Mouse (Mus musculus): ENCODE results near the gene Iffo1. TPM values are rescaled to one million over a fixed set of nuclear protein-coding genes. Genes with fewer than 3 reads are reported as not detected.
"Not testable (repeated sequence)": the region's sequence is repeated elsewhere in the genome, so short reads cannot be mapped to it uniquely, and the experiment has no call there.

The Iffo1 gene
- total RNA-seq, 2 experiments from 2014 or later, result 49.7 to 50.7 TPM

DNA sequence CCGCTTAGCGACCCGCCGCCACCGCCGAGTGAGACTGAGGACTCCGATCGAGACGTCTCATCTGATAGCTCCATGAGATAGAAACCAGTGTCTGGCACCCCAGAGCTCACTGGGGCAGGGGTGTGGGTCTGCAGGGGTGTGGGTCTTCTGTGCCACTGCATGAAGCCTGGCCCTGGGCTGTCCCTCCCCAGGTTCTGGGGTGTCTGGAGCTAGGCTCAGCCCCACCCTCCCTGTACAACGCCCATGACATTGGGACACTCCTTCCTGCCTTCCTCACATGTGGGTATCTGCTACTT lies 15.5 kb downstream of the Iffo1 start:
- peak in 1 of 2 experiments; percentile 26 for DNase-seq (ENCODE audit: low spot score in 2 of 2)

DNA sequence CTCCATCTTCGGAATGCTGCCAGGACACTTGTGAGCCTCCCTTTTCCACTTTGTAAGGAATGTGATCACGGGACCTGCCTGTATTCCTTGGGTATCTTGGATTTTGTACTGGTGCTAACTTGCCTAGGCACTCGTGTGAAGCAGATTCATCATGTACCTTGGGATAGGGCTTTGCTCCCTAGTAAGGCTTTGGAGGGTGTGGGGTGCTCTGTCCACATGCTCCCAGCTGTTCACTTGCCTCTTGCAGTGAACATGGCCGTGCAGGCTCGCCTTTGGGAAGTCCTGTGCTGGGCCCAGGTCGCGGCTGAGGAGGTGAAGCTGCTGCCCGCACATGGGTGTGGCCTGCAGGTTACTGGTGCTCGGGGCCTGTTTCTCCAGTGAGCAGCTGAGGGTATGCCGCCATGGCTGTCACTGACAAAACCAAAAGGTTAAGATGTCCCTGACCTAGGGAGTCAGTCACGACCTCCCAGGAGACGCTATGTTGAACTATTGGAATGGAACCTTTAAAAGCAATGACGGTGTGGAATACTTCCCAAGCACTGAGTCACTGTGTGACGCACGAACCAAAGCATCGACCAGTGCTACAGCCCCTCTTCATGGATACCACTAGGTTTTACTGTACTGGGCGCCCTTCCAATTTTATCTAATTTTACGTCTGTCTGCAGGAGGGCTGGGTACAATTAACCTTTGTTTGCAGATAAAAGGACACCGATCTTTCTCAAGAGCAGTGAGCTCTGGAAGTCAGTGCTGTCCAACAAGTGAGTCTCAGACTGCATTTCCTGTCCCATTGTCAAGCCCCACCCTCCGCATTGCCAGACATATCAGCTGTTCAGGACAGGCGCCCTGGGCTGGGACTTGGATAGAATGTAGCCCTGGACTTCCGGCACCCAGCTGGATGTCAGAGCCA lies 16.1 kb downstream of the Iffo1 start:
- DNase-seq (ENCODE audit: low spot score in 2 of 2), result peak; percentile 46 to 58

DNA sequence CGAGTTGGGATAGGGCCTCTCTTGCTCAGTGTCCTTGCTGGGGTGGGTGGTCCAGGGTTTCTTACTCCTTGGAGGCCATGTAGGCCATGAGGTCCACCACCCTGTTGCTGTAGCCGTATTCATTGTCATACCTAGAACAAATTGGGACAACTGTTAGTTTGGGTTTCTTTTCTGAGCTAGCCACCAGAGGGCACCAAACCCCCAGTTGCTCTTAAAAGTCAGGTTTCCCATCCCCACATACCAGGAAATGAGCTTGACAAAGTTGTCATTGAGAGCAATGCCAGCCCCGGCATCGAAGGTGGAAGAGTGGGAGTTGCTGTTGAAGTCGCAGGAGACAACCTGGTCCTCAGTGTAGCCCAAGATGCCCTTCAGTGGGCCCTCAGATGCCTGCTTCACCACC lies 16.9 kb downstream of the Iffo1 start:
- peak; percentile 84 for DNase-seq (ENCODE audit: low spot score in 2 of 2)

DNA sequence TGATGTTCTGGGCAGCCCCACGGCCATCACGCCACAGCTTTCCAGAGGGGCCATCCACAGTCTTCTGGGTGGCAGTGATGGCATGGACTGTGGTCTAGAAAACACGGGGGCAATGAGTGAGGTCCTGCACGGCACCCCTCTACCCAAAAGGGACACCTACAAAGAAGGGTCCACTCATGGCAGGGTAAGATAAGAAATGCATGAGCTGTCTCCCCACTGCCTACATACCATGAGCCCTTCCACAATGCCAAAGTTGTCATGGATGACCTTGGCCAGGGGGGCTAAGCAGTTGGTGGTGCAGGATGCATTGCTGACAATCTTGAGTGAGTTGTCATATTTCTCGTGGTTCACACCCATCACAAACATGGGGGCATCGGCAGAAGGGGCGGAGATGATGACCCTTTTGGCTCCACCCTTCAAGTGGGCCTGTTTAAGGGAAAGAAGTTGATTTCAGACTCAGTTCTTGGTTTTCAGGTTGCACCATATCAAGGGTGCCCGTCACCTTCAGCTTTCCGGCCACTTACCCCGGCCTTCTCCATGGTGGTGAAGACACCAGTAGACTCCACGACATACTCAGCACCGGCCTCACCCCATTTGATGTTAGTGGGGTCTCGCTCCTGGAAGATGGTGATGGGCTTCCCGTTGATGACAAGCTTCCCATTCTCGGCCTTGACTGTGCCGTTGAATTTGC lies 17.7 kb downstream of the Iffo1 start:
- not testable (repeated sequence) for DNase-seq (ENCODE audit: low spot score in 2 of 2)

DNA sequence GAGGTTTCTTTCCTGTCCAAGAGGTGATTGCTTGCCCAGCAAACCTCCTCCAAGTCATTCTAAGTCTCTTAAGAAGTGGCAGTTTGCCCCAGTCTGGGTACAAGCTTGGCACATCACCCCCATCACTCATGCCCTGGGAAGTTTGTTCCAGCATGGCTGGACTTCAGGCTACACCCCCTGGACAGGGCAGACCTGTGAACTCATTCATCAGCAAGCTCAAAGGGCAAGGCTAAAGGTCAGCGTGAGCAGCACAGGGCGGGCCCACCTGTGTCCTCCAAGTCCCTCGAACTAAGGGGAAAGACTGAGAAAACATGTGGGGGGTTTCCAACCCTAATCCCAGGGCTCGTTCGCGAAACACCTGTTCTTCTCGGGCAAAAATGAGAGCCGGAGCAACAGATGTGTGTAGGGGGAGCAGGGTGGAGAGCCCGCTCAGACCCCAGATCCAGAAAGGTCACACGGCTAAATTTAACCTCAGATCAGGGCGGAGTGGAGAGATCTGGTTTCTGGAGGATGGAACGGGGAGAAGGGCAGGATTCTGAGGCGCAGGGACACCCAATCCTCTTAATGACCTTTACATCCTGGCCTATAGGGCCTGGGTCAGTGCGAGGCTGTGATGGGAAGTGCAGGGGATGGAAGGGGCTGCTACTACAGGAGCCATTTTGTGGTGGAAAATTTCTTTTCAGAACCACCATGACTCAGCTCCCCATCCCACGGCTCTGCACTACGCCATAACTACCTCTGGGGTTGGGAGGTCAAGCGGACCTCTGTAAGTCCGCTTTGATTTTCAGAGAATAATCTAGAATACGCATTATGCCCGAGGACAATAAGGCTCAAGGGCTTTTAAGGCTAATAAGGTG lies 19.0 kb downstream of the Iffo1 start:
- DNase-seq (ENCODE audit: low spot score in 2 of 2), result peak; percentile 36 to 55

DNA sequence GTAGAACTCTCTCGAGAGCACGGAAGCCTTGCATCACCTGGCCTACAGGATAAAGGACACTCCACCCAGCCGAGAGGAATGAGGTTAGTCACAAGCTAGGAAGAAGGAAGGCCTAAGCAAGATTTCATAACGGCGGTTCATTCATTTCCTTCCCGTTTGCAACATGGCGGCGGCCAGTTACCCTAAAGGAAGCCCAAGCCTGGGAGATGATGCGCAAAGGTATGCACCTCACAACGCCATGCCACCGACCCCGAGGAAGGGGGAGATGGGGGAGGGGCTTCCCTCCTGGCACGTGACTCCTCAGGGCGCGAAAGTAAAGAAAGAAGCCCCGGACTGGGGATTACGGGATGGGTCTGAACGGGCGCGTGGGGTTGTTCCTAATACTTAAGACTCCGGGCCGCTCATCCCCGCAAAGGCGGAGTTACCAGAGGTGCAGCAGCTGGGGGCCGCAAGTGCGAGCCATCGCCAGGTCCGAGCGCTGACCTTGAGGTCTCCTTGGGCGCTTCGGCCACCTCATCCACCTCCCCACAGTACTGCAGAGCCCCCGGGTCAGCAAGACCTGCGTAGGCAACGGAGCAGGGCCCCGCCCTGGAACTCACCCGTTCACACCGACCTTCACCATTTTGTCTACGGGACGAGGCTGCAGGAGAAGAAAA lies 19.8 kb downstream of the Iffo1 start:
- peak; percentile 53 to 70 for DNase-seq (ENCODE audit: low spot score in 2 of 2)

DNA sequence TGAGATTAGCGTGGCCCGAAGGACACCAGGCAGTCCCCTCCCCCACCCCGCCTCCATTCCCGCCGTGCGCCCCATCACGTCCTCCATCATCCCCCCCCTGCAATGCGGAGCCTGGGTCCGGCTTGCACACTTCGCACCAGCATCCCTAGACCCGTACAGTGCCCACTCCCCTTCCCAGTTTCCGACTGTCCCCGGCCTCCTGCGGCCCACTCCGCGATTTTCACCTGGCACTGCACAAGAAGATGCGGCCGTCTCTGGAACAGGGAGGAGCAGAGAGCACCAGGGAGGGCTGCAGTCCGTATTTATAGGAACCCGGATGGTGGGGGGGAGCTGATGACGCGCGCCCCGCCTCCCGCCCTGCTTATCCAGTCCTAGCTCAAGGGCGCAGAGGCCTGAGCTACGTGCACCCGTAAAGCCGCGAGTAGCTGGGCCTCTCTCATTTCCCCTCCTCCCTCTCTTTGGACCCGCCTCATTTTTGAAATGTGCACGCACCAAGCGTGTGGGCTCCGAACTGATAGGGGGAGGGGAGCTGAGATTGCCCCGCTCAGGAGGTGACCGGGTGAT lies 20.4 kb downstream of the Iffo1 start:
- DNase-seq (ENCODE audit: low spot score in 2 of 2), result peak; percentile 97 to 98

DNA sequence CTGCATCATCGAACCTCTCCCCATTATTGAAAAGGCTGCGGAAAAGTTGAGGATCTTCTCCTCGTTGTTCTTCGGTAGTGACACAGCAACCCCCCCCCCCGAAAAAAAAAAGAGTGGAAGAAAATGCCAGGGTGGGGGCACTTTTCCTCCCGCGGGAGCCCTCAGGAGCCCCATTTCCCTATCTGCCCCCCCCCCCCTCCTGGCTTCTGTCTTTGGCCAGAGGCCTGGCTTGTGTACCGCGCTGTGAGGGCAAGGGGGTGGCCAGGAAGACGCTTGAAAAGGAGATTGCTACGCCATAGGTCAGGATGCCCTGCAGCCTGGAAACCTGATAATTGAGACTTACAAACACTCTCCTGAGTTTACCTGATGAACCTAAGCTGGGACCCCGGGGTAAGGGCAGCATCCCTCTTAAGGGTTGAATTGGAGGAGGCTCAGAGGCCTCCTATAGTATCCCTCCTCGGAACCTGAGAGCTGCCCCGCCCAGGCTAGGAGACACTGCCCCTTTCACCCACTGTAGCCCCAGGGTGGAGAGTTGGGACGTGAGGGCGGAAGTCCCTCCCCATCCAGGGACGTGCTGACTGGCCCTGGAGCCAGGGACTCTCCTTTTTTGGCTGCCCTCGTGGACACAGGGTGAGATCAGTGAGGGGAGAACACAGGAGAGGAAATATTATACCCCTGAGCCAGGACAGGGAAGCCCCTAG lies 21.2 kb downstream of the Iffo1 start, which contains the start of gene Gapdh:
Gene Gapdh, minus strand, starts transcription at position 417 of the 701 bp plus-strand sequence.
- DNase-seq (ENCODE audit: low spot score in 2 of 2), result peak; percentile 34 to 51

DNA sequence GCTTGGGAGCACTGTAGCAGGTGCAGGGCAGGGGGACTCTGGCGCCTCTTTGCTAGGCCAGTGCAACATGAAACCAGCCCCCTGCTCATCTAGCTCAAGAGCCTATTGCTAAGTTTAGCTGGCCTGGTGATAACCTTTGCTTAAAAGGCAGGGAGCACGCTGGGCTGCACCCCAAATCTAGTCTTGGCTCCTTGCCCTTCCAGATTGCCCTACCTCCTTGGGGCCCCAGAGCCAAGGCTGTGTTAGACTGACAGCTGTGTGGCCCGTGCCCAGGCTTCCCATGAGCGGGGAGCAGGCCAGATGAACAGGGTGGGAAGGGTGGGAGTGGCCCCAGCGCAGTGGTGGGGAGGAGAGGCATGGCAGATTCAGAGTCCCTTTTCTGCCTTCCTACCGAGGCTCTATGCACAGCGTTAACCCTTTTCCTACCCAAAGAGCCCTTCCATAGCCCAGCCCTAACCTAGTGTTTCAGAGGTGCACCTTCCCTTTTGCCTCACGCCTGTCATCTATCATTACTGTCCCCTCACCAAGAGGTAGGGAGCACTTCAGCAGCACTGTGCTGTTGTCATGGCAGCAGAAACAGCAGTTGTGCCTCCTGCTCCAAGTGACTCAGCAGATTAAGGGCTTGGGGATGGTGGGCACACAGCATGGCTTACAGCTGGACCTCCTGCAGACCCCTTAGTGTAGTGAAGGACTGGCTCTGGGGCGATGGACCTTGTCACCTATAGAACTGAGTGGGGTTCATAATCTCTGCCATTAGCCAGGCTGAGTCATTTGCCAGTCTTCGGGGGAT lies 22.0 kb downstream of the Iffo1 start:
- DNase-seq (ENCODE audit: low spot score in 2 of 2), result peak; percentile 35 to 37

DNA sequence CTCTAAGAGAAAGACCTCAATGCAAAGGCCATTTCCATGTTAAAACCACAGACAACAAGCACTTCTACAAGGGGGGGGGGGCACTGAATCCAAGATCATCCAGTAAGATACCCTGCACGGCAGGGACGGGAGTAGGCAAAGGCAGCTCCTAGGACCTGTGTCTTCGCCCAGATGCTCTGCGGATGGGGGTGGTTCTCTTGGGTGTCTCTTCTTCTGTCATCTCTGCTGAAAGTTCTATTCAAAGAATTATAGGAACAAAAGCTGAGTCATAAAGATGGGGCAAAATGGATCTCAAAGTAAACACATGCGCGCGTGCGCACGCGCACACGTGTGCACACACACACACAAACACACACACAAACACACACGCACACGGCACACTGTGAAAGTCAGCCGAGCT lies 23.0 kb downstream of the Iffo1 start:
- DNase-seq (ENCODE audit: low spot score in 2 of 2), result no peak

DNA sequence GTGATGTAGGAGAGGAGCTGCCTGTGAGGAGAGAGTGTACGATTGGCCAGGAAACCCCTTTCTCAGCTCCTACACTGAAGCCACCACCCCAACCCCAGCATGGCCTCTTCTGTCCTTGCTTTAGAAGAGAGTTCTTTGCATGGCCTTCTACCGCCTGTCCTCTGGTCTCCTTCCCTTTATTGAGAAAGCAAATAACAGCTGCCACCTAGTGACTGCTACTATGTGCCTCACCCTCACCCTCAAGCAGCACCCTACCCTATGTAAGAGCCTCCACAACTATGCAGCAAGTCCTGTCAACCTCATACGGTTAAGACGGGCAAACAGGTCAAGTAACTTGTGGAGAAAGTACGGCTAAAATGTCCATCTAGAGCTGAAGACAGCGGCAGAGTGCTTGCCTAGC lies 25.2 kb downstream of the Iffo1 start:
- DNase-seq (ENCODE audit: low spot score in 2 of 2), result no peak

DNA sequence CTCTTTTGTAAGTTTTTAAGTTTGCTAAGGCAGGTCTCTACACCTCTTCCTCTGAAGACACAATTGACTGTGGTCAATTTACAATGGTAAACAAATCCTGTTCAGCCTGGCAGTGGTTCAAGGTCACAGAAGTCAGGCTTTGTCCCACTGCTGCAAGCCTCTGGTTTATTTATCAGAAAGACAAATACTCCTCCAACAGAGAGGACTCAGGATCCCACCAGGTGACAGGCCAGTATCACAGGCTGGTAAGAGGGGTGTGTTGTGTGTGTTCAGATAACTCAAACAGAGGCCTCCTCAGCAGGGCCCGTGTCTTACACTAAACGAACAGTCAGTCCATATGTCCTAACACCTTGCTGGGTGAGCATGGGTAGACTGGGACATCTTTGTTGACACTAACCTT lies 27.4 kb downstream of the Iffo1 start:
- no peak for DNase-seq (ENCODE audit: low spot score in 2 of 2)

DNA sequence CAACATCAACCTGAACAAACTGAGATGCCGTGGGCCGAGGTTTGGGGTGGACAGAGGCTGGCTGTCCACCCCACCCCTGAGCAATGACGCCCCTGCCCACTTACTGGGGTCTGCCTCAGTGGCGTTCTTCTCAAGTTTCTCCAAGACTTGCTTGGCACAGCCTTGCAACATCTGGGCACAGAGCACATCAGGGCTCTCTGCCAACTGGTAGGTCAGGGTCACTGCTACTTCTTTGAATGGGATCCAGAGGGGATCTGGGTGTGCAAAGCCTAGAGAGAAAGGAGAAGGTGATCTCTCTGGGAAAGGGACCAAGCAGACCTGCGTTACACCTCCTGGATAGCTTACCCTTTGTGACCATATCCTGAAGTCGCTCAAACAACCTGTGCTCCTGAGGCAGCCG lies 28.2 kb downstream of the Iffo1 start:
- no peak for DNase-seq (ENCODE audit: low spot score in 2 of 2)

DNA sequence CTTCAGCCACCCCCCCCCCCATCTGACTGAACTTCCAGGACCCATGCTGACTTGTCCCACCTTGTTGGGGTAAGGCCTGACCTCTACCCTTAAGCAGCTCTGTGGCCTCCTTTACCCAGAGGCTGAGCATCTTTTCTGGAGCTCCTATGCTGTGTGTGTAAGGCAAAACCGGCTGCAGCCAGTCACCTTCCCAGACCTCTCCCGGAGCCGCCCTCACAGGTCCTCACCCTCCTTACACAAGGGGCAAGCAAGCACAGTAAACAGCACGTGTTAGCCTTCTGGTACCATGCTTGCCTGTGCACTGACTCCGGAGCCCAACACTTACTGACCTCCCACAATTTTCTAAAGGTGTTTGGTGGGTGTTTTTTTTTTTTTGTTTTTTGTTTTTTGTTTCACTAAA lies 30.4 kb downstream of the Iffo1 start:
- DNase-seq (ENCODE audit: low spot score in 2 of 2), result no peak

DNA sequence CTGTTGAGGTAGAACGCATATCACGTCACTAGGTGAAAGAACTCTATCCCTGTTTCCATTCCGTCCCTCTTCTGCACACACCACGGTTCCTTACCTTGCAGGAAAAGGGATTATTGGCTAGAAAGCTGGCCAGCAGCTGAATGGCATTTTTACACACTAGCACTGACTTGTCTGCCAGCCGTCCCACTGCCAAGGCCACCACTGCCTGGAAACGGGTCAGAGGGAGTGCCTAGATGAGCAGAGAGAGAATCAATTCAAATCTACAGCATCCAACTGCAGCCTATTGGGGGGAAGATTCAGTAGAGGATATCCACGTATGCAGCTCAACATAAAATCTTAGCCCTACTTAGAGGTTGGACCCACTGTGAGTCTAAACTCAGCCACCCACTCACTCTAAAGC lies 34.6 kb downstream of the Iffo1 start:
- DNase-seq (ENCODE audit: low spot score in 2 of 2), result no peak

DNA sequence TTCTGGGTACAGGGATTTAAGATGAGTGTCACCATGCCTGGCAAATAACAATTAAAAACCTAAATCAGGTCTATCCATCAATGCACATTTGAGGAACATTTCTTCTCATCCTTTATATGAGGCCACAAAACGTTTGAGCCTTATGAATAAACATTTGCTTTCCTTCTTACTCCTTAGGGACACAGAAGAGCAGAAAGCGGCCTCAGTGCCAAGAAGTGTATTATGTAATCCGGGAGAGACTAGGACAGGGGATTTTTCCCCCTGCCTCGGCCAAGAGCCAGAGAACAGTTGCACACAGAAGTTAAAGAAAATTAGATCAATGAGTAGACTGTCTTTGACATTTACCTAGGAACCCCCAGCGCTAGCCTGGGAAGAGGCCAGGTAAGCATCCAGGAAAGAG lies 37.1 kb downstream of the Iffo1 start:
- no peak for DNase-seq (ENCODE audit: low spot score in 2 of 2)

DNA sequence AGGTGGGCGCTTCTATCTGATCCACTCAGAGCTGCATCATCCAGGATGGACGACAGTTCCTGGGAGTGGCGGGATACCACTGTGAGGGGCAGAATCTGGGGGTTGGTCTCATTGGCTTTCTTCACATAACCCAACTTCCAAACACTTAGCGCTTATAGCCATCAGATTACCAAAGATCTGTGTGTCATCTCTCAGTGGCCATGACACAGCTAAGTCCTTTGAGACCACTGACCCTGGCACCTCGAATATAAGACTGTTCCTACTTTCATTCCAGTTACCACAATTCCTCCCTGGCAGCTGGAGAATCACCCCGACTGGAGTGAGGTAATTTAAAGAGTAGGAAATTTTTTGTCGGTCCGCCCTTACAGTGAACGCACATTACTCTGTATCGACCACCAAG lies 41.2 kb downstream of the Iffo1 start:
- DNase-seq (ENCODE audit: low spot score in 2 of 2), result no peak

DNA sequence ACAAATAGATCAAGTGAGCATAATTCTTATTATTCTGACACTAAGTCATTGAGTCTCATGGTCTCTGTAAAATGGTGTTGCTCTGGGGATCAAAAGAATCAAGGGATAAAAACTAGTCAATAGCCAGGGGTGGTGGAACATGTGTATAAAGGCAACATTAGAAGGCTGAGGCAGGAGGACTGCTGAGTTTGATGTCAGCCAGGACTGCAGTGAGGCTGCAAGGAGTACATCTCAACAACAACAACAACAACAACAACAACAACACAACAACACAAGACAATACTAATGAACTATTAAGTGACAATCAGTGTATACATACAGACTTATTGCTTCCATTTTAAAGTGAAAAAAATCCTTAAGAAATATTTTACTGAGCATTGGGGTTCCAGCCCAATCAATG lies 45.8 kb downstream of the Iffo1 start:
- DNase-seq (ENCODE audit: low spot score in 2 of 2), result no peak

DNA sequence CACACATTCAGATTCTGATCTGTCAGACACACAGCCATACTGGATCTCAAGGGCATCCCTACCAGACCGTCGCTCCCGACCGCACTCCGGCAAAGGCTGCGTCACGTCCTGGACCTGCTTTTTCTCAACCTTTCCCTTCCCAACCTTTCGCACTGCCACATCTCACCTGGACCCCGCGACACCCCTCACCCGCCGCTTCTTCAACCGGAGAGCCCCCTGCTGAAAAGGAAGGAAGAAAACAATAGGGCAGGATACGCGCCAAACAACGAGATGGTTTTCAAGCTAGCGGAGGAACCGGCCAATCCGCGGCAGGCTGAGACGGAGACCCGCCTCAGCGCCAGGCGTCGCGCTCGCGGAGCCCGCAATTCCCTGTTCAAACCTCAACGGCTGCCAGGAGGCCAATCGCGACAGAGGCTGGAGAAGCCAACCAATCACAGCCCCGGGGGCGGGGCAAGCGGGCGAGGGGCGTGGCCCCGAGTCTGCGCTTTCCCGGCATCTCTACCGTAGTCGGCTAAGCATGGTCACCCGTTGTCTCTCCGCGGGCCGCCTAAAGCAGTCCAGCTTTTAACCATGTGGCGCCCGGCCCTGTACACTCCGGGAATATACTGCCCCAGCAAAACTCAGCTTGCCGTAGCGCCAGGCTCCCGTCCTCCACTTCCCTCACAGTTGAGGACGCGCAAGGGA lies 46.4 kb downstream of the Iffo1 start, which contains the start of the genes Ncapd2 and Mrpl51:
Gene Ncapd2, minus strand, starts transcription at position 370 of the 684 bp plus-strand sequence.
Gene Mrpl51, plus strand, starts transcription at position 470 of the 684 bp plus-strand sequence.
- peak; percentile 96 to 98 for DNase-seq (ENCODE audit: low spot score in 2 of 2)

Data from layer of hippocampus, postnatal 10 days (tissue).